Mouse (Mus musculus): ENCODE measurements around the gene Klhl7. TPM values are rescaled to one million over a fixed set of nuclear protein-coding genes. Genes with fewer than 3 reads are reported as not detected.

The Klhl7 gene
- polyA plus RNA-seq, 1 experiment, result 1.9 TPM

DNA sequence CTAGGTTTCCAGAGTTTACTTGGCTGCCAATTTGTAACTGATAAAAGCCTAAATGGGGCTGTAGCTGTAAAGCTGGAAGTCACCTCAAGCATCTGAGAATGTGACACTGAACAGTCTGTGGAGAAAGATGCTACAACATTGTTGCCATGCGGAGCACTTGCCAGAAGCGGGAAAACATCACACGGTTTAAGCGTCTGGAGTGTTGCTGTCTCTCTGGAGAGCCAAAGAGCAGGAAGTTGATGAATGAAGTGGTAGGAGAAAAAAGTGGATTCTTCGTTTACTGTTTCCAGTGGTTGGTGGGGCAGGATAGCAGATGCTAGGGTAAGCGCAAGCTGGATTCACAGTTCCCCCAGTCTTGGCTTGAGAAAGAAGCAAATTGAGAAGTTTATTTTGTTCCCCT, 19.6 kb upstream of the Klhl7 start:
- TF ChIP-seq GATA1 (IDR thresholded peaks at IDR 0.05; ENCODE audit: low read length), result no peak

DNA sequence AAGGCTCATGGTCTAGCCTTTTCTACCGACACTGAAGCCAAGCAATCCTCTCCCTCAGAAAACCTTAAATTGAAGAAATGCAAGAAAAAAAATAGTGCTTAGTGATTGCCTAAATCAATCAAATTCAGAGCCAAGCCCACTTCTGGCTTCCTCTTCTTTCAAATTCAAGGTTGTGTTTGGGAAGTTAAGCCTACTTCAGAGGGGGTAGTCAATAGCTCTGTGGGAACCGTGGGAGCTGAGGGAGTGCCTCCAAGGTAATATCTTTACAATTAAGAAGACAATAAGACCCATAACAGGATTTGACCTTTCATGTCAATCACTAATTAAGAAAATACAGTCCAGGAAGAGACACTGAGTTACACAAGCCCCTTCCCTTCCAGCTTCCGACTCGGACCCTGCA, 15.6 kb upstream of the Klhl7 start:
- TF ChIP-seq GATA1 (IDR thresholded peaks at IDR 0.05; ENCODE audit: low read length), result no peak

DNA sequence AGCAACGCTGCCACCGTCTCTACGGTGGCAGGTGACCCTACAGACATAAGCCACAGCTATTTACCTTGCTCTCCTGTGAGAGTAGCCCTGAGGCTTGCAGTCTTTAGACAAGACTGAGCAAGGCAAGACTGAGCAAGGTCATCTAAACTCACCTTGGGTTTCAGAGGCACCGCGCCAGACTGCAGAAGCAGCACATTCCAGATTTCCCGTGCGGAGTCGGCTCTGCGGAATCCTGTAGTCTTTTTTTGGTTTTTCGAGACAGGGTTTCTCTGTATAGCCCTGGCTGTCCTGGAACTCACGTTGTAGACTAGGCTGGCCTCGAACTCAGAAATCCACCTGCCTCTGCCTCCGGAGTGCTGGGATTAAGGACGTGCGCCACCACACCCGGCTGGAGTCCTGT, 14.2 kb upstream of the Klhl7 start:
- TF ChIP-seq GATA1 (IDR thresholded peaks at IDR 0.05; ENCODE audit: low read length), result no peak

DNA sequence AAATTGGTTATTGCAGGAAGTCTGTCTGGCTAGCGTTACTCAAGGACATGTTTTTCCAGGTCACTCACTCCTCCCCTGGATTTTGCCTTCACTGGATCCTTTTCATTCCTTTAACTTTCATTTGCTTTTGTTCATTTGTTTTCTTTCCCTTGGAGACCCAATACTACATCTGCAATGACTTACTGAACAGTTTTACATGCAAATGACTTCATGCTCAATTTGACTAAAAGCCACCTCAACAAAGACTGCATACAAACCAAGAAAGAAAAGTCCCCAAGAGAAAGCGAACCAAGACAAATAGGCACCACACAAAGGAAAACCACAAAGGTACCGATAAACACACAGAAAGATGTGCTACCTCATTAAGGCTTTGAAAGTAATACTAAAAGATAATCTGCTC, 13.5 kb upstream of the Klhl7 start:
- no peak for TF ChIP-seq GATA1 (IDR thresholded peaks at IDR 0.05; ENCODE audit: low read length)

DNA sequence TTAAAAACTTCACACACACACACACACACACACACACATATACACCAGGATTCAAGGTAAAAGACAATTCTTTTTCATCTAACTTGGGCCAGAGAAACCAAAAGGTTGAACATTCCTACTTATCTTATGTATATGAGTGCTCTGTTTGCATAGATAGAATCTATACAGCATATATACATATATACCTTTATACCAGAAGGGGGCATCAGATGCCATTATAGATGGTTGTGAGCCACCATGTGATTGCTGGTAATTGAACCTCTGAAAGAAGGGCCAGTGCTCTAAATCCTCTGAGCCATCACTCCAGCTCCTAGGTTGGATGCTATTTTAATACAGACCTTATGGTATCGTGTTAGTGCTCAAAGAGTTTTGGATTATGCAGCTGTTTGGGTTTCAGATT, 12.0 kb upstream of the Klhl7 start:
- no peak for TF ChIP-seq GATA1 (IDR thresholded peaks at IDR 0.05; ENCODE audit: low read length)

DNA sequence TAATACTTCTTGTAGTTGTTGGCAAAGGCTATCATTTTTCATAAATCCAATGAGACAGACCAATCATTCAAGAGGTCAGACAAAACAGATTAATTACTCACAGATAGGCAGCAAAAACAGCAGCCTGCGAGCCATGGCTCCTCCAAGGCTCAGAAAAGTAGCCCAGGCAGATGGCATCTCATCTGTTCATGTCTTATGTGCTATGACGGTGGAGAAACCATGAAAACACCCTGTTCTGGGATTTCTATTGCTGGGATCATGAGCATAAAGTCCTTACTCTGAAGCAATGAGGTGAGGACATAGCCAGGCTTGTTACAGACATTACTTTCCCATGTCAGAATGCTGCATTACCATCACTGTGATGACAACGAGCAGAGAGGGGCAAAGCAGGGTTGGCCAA, 7.9 kb upstream of the Klhl7 start:
- no peak for TF ChIP-seq GATA1 (IDR thresholded peaks at IDR 0.05; ENCODE audit: low read length)

DNA sequence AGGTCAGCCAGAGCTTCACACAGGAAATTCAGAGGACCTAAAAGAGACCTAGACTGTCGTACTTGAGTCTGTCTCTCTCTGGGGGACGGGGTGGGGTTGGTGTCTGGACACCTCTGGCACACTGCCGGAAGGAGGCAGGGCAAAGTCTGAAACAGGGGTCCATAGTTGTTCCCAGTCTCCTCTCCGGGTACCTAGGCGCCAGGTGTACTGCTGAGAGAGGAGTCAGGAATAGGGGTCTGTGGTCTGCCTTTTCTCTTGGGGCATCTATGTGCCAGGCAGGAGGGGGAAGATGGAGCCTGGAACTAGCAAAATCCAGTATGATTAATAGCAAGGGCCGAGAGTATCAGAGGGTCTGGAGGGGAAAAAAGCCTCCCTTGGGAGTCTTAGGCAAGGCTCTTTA, 5.0 kb upstream of the Klhl7 start:
- TF ChIP-seq GATA1 (IDR thresholded peaks at IDR 0.05; ENCODE audit: low read length), result no peak

DNA sequence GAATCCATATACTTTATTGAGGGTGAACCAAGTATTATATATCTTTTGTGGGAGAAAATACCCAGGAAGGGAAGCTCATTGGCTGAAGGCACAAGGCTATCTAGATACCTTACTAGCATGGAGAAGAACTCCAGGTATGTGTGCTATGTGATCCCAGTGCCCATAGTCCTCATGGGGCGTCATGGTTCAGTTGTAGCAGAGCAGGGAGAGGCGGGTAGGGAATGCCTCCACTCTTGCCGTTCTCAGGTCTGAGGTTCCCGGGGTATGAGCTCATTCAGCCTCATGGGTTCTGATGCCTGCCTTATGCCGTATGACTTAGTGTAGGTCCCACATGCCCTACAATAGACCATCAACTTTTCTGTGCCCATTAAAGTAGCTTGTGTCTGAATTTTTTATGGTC, 4.5 kb upstream of the Klhl7 start:
- TF ChIP-seq GATA1 (IDR thresholded peaks at IDR 0.05; ENCODE audit: low read length), result no peak

DNA sequence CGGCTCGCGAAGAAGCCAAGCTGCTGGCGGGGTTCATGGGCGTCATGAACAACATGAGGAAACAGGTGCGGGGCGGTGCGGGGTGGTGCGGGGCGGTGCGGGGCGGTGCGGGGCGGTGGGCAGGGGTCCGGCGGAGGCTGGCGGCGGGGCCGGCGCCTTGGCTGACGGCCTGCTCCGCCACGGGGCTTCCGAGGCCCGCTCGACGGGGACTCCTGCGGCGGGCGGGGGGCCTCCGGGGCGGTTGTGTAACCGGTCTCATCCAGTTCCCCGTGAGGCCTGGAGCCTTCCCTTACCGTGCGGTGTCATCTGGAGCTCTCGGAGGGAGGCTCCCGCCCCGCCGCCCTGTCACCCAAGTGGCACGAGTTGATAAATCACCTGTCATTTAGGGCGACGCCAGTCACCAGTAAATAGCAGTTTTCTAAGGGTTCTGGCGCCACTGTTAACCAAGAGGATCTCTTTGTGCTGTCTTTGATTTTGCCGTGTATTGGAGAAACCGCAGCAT, 456 bp downstream of the Klhl7 start:
- TF ChIP-seq GATA1 (IDR thresholded peaks at IDR 0.05; ENCODE audit: low read length), result no peak

DNA sequence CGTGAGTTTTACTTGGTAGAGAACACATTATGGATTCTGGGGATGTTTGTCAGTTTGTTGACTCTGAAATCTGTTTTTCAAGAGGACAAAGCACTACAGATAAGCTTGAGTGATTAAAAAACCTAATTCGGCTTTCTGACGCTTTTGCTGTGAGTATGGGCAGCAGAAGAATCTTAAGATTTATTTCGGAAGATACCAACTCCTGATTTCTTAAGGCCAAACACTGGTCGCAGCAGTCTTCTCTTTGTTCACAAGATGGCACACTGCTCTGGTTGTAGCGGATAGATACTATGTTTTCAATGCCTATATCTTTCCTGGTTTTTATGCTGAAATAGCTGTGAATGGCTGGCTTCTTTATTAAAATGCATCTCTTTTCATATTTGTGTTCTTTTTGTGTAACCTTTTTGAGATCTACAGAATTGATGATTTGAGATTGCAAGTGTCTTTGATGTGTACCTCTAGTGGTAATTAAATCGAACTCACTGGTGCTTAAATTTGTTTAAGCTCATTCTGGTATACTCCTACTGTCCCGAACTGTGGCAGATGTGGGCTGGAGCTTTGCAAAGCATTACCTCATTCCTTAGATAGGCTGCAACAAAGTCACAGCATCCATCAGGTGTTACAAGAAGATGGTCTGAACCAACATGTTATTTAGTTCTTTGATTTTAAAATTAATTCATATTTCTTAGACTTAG, 1.2 kb downstream of the Klhl7 start:
- TF ChIP-seq GATA1 (IDR thresholded peaks at IDR 0.05; ENCODE audit: low read length), result no peak

DNA sequence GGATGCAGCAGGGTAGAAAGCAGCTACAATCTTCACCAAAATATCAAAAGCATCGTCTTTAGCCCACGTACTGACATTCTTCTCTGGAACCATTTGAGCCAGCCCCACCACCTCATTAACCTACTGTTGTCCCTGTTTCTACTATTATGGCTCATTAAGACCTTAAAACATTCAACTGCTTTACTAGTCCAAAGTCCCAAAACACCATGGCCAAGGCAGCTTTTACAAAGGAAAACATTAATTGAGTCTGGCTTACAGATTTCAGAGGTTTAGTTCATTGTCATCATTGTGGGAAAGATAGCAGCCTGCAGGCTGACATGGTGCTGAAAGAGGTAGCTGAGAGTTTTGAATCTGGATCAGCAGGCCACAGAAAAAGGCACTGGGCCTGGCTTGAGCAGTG, 3.4 kb downstream of the Klhl7 start:
- no peak for TF ChIP-seq GATA1 (IDR thresholded peaks at IDR 0.05; ENCODE audit: low read length)

DNA sequence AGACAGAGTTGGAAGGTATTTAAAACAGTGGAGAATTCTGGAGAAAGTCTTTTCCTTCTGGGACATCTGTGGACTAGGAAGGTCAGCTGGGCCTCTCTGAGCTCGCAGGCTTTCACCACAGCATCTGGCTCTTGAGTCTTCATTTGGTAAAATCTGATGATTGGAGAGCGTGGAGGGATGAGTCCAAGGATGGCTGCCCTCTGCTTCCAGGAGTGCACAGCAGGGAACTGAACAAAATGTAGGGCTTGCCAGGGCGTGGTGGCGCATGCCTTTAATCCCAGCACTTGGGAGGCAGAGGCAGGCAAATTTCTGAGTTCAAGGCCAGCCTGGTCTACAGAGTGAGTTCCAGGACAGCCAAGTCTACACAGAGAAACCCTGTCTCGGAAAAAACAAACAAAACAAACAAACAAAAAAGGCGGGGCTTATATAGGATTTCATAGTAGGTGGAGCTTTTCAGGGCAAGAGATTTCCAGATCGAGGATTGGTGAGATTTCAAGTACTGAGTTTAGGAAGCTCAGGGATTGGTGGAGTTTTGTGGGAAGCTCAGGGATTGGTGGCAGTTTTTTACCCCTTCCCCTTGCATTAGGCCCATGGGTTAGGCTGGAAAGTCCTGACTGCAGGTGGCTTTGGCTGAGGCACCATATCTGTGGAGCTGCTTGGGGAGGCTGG, 6.8 kb downstream of the Klhl7 start:
- no peak for TF ChIP-seq GATA1 (IDR thresholded peaks at IDR 0.05; ENCODE audit: low read length)

DNA sequence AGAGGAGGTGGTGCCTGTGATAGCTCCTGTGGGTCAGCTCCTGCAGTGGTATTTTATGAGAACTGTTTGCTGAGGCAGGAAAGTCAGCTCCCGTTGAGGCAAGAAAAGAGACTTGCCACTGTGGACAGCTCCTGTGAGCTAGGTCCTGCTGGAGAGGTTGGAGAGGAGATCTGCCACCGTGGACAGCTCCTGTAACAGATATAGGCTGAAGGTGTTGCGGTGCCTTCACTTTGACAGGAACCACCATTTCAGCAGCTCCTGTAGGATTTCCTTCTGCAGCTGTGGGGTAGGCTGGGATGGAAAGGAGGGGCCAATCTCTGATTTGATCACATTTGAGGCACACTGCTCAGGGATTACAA, 7.3 kb downstream of the Klhl7 start:
- no peak for TF ChIP-seq GATA1 (IDR thresholded peaks at IDR 0.05; ENCODE audit: low read length)

DNA sequence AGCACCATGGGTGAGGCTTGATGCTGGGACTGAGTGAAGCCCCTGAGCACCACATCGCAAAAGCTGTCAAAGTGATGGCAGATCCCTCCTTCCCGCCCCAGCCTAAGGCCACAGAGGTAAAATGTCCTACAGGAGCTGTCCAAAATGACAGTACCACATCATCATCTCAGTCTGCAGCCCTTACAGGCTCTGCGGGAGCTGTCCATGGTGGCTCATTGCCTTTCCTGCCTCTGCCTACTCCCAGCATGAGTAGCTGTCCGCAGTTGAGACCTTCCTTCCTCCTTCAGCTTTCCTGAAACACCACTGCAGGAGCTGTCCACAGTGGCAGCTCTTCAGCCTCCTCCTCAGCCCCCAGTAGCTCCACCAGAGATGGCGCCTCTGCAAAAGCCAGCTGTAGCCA, 9.7 kb downstream of the Klhl7 start:
- no peak for TF ChIP-seq GATA1 (IDR thresholded peaks at IDR 0.05; ENCODE audit: low read length)

DNA sequence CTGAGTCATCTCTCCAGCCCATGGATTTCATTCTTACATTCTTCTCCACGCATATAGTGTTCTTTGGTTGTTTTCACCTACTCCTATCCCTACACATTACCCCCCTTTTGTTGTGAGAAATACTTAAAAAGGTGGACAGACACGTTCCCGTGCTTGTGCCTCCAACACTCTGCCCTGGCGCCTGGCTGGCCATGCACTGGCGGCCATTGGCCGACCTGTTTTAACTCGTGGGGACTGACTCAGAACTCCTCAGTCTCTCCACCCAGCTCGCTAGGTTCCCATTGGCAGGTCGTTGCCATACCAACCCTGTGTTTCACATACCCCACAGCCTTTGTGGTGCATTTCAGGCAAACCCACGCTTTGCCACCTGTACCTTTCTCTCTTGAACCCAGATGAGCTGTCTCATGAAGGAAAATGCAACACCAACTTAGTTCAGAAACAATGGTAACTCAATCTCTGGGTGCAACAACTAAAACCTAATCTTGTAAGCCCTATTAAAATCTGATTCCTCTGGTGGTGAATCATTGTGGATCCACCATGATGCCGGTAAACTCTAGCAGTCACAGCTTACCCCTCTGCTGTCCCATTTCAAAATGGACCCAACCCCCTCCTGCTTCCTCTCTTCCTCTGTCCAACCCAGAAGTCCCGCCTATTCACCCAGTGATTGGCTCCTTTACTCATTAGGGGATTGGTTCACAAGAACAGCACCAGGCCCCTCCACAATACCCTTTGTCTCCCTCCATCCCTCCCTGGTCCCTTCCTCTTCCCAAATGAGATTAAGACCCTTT, 11.9 kb downstream of the Klhl7 start:
- TF ChIP-seq GATA1 (IDR thresholded peaks at IDR 0.05; ENCODE audit: low read length), result no peak

DNA sequence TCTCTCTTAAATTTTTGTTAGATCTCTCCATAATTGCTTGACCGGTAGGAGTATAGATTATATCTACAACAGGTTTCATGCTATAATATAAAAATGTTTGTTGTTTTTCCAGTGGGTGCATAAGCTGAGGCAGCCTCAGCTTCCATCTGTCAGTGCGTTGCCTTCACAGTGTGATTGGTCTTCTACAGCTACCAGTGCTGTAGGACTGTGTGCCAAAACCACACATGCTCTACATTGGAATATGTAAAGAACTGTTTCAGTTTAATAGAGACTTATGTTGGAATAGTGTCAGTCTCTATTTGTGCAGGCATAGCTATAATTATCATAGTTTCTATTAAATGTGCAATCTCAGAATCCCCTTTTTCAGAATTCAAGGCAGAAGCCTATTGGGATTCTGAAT, 21.8 kb downstream of the Klhl7 start:
- no peak for TF ChIP-seq GATA1 (IDR thresholded peaks at IDR 0.05; ENCODE audit: low read length)

DNA sequence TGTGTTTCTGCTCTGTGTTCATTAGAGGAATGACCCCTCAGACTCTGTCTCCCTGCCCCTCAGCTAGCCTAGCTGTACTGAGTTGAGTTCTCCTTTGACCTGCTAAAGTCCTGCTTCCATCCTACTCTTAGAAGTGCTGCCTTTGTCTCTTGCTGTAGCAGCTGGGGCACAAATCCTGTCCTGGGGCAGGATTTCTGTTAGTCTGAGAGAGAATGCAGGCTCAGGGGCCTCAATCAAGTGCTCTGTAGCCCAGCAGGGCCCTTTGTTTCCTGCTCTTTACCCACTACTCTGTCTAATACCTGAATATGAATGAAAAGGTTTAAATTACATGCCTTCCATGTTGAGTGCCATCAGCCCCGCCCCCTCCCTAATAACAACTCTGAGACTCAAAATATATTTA, 23.8 kb downstream of the Klhl7 start:
- TF ChIP-seq GATA1 (IDR thresholded peaks at IDR 0.05; ENCODE audit: low read length), result no peak
